Mouse (Mus musculus): ENCODE measurements around the gene Gm28047.
"Not testable (repeated sequence)": the region's sequence is repeated elsewhere in the genome, so short reads cannot be mapped to it uniquely, and the experiment has no call there.

Gene Gm28047

GRCm38 (mm10) chr15:102624970-102625686 lies at the start of gene Gm28047, which contains the start of gene Atf7:
Gm28047 (minus strand) TSS chr15:102625067.
Atf7 (minus strand) TSS chr15:102625464.
- in situ Hi-C loops (cut with MboI, MseI), result loop anchor here in 1 of 2 experiments (5.0 kb wide), 1 partner anchor 42 kb away; no protein-coding TSS in a partner anchor

DNA sequence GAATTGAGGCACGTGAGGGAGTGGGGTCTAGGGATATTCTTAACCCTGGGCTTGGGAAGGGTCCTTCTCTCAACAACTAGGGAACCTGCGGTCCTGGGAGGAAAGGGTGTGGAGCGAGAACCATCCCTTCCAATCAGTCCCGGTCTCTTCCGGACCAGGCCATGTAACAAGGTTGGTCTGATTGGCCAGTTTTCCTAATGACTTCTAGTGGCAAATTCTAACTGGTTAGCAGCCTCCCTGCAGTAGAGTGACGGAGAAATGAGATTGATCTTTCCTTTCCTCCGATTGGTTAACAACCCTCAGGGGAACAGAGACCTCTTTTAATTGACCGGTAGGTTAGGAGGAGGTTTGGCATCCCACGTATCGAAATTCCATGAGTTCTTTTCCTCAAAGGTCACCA lies 48.7 kb upstream of the Gm28047 start:
- in situ Hi-C loops (cut with MboI, MseI), result no loop called here

DNA sequence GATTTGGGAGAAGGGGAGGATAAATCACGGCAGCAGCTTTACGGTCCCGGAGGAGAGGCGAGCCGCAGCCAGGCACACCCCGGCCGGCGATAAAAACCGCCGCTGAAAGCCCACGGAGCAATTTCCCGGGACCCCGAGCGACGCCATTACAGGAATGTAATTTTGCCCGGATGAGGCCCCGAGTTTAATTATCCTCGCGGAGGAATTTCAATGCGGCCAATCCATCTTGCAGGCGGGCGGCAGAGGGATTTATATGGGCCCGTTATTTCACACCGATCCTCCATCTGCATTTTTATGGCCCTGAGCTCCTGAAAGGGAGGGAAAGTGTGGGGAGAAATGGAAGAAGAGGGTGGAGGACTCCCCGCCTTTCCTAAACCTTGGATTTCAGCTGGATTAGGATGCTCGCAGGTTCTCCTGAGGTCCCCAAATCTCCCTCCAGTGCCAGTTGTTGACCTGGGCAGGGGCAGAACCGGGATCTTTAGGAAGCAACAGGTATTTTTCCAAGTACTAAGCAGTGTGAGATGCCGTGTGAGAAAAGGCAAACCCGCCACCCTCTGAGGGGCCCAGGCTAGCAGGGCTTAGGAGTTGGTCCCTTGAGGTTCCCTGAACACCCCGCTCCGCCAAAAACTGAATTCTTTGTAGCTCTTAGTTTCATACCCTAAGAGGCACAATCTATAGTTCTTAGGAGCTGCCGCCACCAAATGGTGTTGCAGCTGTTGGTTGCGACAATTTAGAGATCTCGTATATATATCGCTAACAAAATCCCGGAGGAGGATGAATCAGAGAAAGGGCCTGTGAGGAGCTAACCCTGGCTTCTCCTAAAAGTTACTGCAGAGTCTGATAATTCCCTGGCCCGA lies 47.6 kb upstream of the Gm28047 start, which contains the start of gene Atp5g2:
TSS of gene Atp5g2 (minus strand) at position 138 of the 857 bp plus-strand sequence.
- in situ Hi-C loops (cut with MboI, MseI), result no loop called here

- in situ Hi-C loops (cut with MboI, MseI), result no loop called here
Measured at GRCm38 (mm10) chr15:102671721-102672214, 46.9 kb upstream of the Gm28047 start.

GRCm38 (mm10) chr15:102670767-102671575 lies 46.1 kb upstream of the Gm28047 start:
- in situ Hi-C loops (cut with MboI, MseI), result no loop called here

DNA sequence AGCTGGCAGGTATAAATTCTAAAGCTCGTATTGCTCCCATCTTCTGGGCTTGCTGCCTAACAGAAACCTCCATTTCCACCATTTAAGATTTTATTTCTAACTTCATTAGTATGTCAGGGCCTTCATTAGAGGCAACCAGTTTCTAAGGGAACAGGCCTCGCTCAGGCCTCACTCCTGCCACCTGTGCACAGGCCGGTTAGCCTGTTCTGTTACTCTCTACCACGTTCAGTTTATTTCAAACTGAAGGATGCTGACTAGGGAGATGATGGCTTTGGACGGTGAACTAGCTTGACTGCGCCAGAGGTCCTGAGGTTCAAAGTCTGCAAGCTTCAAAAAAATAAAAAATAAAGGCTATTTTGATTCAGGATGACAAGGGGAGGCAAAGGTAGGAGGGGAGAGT lies 45.4 kb upstream of the Gm28047 start:
- in situ Hi-C loops (cut with MboI, MseI), result no loop called here

DNA sequence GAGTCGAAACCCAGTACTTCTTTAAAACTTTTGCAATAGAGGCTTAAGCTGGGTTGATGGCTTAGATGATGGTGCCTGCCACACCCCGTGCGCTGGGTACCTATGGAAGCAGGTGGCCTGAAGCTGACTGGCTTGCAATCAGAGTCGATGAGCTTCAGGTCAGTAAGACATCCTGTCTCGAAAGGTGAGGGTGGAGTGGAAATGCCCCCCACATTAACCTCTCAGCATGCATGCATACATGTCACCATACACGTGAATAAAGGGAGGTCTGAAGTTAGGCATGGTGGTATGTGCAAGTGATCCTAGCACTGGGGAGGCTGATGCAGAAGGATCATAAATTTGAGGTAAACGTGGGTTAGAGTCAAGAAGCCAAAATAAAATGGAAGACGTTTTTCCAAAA lies 44.7 kb upstream of the Gm28047 start:
- in situ Hi-C loops (cut with MboI, MseI), result loop anchor here in 1 of 2 experiments (5.0 kb wide), 1 partner anchor 42 kb away; the partner anchor contains the start of genes Atf7 and Gm28047

DNA sequence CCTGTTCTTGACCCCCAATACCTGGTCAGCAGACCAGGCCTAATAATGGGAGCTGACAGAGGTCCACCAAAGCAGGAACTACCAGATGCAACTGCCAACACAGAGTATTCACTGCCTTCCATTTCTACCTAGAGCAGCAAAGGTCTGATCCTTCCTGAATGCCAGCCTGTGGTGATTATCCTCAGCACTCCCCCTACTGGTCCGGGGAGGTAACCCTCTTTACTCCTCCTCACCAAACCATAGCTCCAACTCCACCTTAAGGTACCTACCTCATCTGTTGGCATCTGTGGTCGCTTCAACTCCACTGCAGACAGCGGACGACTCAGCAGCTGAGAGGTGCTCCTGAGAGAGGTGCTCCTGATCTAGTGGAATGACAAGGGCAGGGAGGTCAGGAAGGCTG lies 40.6 kb upstream of the Gm28047 start:
- in situ Hi-C loops (cut with MboI, MseI), result loop anchor here in 1 of 2 experiments (5.0 kb wide), 1 partner anchor 38 kb away; the partner anchor contains the start of genes Atf7 and Gm28047

DNA sequence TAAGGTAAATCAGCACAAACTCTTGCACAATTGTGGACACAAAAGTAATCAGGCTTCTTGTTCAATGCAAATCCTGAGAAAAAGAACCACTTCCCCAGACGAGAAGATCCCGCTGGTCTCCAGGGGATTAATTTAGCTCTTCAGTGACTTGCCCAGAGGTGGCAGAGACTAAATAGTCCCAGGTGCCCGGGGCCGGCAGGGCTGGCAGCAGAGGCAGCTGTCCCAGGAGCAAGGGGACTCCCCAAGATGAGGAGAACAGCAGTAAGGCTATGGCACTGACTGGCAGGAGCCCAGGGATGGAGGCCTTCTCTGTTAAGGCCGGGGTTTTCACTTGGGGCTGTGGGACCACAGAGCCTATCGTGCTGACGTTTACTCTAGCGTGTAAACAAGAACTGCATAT lies 39.0 kb upstream of the Gm28047 start:
- in situ Hi-C loops (cut with MboI, MseI), result no loop called here

GRCm38 (mm10) chr15:102662601-102663000 lies 37.7 kb upstream of the Gm28047 start:
- in situ Hi-C loops (cut with MboI, MseI), result not testable (repeated sequence)

- in situ Hi-C loops (cut with MboI, MseI), result no loop called here
Measured at GRCm38 (mm10) chr15:102657926-102658381, 33.1 kb upstream of the Gm28047 start.

DNA sequence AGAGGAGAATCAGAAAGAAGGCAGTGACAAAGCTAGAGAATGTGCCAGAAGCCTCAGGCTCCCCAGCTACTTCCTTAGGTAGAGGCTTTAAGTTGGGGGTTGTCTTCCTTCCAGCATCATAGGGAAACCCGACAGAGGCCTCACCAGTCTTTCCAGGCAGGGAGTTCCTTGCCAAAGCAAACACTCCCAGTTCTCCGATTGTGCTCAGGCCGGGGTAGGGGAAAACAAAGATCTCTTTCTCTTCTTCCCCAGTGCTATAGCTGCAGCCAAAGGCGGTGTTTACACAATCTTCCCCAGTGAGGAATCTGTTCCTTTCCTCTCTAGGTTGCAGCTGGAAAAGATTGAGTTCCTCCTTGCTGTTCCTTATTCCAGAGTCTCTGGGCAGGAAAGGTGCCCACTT lies 31.8 kb upstream of the Gm28047 start:
- in situ Hi-C loops (cut with MboI, MseI), result no loop called here

DNA sequence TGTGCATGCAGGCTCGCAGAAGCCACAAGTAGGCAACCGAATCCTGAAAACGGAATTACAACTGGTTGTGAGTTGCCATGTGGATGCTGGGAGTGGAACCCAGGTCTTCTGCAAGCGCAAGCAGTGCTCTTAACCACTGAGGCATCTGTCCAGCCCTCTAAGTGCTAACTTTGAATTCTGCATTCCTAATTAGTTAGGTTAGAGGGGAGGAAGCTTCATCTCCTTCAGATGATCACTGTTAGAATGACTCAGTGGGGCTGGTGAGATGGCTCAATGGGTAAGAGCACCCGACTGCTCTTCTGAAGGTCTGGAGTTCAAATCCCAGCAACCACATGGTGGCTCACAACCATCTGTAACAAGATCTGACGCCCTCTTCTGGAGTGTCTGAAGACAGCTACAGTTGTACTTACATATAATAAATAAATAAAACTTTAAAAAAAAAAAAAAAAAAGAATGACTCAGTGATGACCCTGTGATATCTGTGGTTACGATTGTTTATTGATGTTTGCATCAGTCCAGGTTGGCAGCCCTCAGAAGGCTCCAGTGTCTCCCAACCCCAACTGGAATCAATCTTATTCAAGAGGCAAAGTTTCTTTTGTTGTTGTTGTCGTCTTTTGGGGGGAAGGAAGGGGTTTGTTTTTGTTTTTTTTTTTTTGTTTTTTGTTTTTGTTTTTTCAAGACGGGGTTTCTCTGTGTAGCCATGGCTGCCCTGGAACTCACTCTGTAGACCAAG lies 27.2 kb upstream of the Gm28047 start:
- in situ Hi-C loops (cut with MboI, MseI), result not testable (repeated sequence)

GRCm38 (mm10) chr15:102651107-102651506 lies 26.2 kb upstream of the Gm28047 start:
- in situ Hi-C loops (cut with MboI, MseI), result no loop called here

DNA sequence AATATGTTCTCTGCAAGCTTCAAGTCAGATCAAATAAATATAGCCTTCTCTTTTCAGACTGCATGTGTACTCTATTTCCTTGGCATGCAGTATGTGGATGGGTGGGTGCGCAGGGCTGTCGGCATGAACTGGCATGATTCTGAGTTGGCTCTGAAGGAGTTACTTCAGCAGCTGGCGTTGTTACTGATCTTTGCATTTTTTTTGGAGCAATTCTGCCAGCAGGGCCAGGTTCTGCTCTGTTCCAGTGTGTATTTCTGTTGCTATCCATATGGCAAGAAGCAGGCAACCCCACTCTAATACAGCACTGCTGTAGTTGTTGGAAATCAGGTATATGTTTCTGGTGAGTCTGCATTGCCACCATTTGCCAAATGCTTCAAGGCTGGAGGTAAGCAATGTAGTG lies 10.9 kb upstream of the Gm28047 start:
- in situ Hi-C loops (cut with MboI, MseI), result no loop called here

DNA sequence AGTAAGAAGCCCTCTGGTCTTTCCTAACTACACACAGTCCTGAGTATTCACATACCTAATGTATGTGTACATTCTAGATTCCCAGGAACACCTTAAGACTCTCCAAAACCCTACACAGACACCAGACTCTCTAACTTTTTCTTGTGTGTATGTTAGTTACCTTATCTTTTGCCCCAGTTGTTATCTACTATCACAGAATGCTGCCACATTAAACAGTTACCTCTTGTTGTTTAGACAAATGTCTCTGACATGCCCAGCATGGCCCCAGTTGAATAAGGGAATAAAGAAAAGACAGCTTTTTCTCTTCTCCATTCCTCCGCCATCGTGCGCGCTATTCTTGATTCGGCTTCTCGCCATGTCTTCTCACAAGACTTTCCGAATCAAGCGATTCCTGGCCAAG lies 9.8 kb upstream of the Gm28047 start:
- in situ Hi-C loops (cut with MboI, MseI), result no loop called here

GRCm38 (mm10) chr15:102625687-102626055 lies 804 bp upstream of the Gm28047 start:
- in situ Hi-C loops (cut with MboI, MseI), result loop anchor here in 1 of 2 experiments (5.0 kb wide), 1 partner anchor 42 kb away; no protein-coding TSS in a partner anchor

- in situ Hi-C loops (cut with MboI, MseI), result no loop called here
Measured at GRCm38 (mm10) chr15:102624291-102624969, 437 bp downstream of the Gm28047 start.

GRCm38 (mm10) chr15:102623121-102623520 lies 1.7 kb downstream of the Gm28047 start:
- in situ Hi-C loops (cut with MboI, MseI), result no loop called here

GRCm38 (mm10) chr15:102622536-102622935 lies 2.3 kb downstream of the Gm28047 start:
- in situ Hi-C loops (cut with MboI, MseI), result no loop called here
